Mouse (Mus musculus) left cerebral cortex, adult 8-10 months (tissue): ENCODE results near the gene Micall2. TPM values are rescaled to one million over a fixed set of nuclear protein-coding genes. Genes with fewer than 3 reads are reported as not detected.

Source experiments
- DNase-seq, 2 experiments: peaks; one replicate each; pipeline ENCODE4 v3.0.0; 2022; ENCODE audit warnings: low spot score in 2 of 2
- microRNA-seq, 2 experiments: library from miRNA; unstranded; fragments of <30 nt; microRNA quantifications; one replicate each; pipeline ENCODE4 v1.2.0; 2022
- total RNA-seq, 4 experiments: library from RNA; stranded (reverse); gene quantifications; 2 replicates each; pipeline ENCODE4 v1.2.4; 2022

Micall2 gene
- total RNA-seq, 4 experiments from 2014 or later = 2.4 to 3.3 (median 2.7) TPM

DNA sequence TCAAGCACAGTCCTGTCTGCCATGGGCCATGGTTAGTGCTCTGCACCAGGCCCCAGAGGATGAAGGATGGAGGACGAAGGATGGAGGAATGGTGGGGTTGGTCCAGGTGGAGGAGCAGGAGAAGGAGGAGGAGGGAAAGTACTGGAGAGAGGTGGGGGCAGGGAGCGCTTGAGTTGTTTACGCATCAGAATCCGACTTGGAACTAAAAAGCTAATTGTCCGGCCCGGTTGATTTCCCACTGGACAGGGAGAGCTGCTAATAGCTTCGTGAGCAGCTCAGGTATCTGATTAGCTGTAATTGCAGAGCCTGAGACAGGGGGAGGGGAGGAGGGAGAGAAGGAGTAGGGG lies 53.5 kb downstream of the Micall2 start:
- no peak for DNase-seq

DNA sequence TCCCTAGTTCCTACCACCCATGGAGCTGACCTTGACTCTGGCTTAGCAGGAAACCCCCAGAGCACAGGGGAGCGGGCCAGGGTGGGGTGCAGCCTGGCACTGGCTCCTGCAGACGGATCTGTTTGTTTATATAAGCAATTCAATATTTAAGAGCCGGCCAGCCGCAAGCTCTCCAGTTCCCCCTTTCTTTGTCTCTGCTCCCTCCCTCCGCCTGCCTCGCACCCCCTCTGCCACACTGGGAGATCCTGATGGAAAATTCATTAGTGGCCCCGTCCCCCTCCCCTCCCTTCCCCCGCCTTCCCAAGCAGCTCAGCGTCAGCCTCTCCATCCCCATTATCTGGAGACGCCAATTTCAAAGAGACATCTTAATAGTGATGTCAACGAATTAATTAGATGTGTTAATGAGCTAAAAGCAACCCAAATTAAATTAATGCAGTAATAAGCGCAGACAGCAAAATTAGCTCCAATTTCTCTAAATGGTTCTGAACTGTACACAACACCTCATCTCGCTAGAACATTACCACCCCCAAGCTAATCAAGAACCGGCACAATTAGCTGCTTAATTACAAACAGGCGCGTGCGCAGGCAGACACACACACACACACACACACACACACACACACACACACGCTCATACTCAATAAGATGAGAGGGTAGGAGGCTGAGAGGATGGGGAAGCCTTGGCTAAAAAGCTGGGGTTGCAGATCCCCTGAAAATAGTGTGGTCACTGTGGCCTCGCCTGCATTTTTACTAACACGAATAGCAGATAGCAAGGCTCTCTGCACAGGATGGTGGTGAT lies 54.1 kb downstream of the Micall2 start:
- DNase-seq = no peak

DNA sequence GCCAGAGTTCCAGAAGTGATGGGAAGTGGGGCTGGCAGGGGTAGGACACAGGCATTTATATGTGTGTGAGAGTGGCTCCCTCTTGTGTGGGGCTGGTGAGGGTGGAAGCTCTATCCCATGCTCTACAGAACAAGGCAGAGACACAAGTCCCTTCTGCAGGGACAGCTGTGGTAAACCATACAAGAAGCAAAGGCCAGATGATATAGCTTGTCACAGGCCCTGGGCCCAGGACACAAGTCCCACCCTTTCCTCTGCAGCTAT lies 60.5 kb downstream of the Micall2 start:
- DNase-seq = no peak

GRCm38 (mm10) chr5:139674940-139675706 lies 61.0 kb downstream of the Micall2 start:
- DNase-seq = no peak

GRCm38 (mm10) chr5:139669380-139669779 lies 66.8 kb downstream of the Micall2 start:
- no peak for DNase-seq

- no peak for DNase-seq
Observed at GRCm38 (mm10) chr5:139668494-139668893, 67.6 kb downstream of the Micall2 start.

DNA sequence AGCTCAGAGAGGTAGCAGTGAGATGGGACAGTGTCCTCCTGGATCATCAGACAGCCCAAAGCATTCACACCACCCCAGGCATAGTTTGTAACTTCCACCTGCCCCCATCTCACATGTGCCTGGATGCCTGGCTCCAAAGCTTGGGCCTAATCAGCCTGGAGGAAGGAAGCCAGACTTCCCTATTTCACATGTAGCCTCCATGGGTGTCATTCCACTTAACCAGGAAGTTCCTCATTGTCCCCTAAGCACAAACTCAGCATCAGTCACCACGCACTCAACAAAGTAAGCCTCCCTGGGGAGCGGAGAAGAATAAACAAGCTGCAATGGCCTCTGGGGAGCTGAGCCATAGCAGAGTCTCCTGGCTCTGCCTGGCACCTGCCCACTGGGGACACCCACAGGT lies 69.6 kb downstream of the Micall2 start:
- no peak for DNase-seq

DNA sequence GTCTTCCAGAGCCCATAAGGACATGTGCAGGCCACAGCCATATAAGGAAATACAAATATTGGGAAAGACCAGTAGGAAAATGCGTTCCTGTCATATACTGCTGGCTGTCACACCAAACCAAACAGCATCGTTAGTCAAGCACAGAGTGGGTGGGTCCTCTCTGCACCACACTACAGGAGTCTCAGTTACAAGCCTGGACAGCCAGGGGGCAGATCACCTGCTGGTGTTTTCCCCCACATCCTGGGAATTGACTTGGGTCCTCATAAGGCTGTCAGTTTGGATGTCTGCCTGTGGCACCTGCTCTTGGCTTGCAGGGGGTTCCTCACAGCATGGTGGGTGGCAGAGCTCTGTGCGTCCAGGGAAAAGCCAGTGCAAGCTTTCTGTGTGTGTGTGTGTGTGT lies 70.8 kb downstream of the Micall2 start:
- DNase-seq = no peak

- no peak for DNase-seq
Observed at GRCm38 (mm10) chr5:139661713-139662112, 74.4 kb downstream of the Micall2 start.

- DNase-seq = no peak
Observed at GRCm38 (mm10) chr5:139659307-139659706, 76.8 kb downstream of the Micall2 start.

DNA sequence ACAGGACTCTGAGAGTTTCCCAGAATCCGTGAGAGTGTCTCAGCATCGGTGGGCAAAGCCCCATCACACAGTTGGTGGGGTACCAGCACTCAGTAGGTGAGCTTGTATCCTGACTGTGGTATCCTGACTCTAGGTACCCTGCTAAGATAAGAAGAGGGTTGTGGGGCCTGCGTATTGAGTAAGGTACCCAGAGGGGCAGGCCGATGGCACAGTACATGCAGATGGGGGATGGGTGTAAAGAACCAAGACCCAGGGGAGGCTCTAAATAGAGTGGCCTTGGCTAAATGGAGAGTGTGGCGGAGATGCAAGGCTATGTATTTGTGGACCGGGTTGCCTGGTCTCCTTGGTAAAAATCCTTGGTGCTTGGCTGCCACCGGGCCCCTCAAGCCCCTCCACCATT lies 77.3 kb downstream of the Micall2 start:
- no peak for DNase-seq

- no peak for DNase-seq
Observed at GRCm38 (mm10) chr5:139657959-139658602, 78.1 kb downstream of the Micall2 start.

Small RNA genes lying within 50 kb of the gene (microRNA-seq; reads per million reads assigned to microRNA genes)
- gene Mir7037 = 2.7 to 3.1 reads per million in 2 experiments

Other genes with a start within 250 kb of the Micall2 start
- under 1 TPM in 3 of 4 experiments, not detected in 1; 0.14 to 0.74 (median 0.14) TPM for gene Uncx, start 192.8 kb downstream of the Micall2 start, total RNA-seq
- 100 to 1,000 TPM in 2 of 4 experiments, 10 to 100 TPM in 2; 97.1 to 104 (median 99.7) TPM for gene Ints1, start 39.3 kb upstream of the Micall2 start, total RNA-seq
- 10 to 100 TPM in 2 of 4 experiments, 1 to 10 TPM in 2; 8.6 to 13.0 (median 10.0) TPM for gene Mafk, start 55.2 kb upstream of the Micall2 start, total RNA-seq
- under 1 TPM in 3 of 4 experiments, not detected in 1; 0.27 to 0.50 (median 0.39) TPM for gene Tmem184a, start 83.6 kb upstream of the Micall2 start, total RNA-seq
- not detected for gene Gm26938, start 90.1 kb upstream of the Micall2 start, total RNA-seq
- 10 to 100 TPM; 16.7 to 20.2 (median 19.1) TPM for gene Psmg3, start 90.5 kb upstream of the Micall2 start, total RNA-seq
- 10 to 100 TPM; 30.3 to 34.3 (median 30.7) TPM for gene Elfn1, start 171.6 kb upstream of the Micall2 start, total RNA-seq